Mouse (Mus musculus) layer of hippocampus, adult 18-20 months (tissue): Measurements from ENCODE around the gene Shld2. TPM values are rescaled to one million over a fixed set of nuclear protein-coding genes. Genes with fewer than 3 reads are reported as not detected.
"Not testable (repeated sequence)": the region's sequence is repeated elsewhere in the genome, so short reads cannot be mapped to it uniquely, and the experiment has no call there.

ENCODE experiments used
- DNase-seq, 2 experiments: peaks; one replicate each; pipeline ENCODE4 v3.0.0; 2022; ENCODE audit warnings: low spot score in 2 of 2
- total RNA-seq, 2 experiments: library from RNA; stranded (reverse); gene quantifications; 2 replicates each; pipeline ENCODE4 v1.2.3; 2021

Shld2 gene
- total RNA-seq, 2 experiments from 2014 or later, result 12.2 to 13.4 TPM

GRCm38 (mm10) chr14:34323576-34324085 lies 13.3 kb upstream of the Shld2 start:
- no peak for DNase-seq

GRCm38 (mm10) chr14:34318113-34318512 lies 7.8 kb upstream of the Shld2 start:
- no peak for DNase-seq

GRCm38 (mm10) chr14:34317431-34317830 lies 7.1 kb upstream of the Shld2 start:
- no peak for DNase-seq

GRCm38 (mm10) chr14:34316346-34316745 lies 6.1 kb upstream of the Shld2 start:
- DNase-seq, result no peak

- no peak for DNase-seq
These were observed 4.5 kb upstream of the Shld2 start for GRCm38 (mm10) chr14:34314796-34315195.

GRCm38 (mm10) chr14:34314383-34314782 lies 4.1 kb upstream of the Shld2 start:
- DNase-seq, result not testable (repeated sequence)

- no peak for DNase-seq
These were observed 3.3 kb upstream of the Shld2 start for GRCm38 (mm10) chr14:34313612-34314011.

- no peak for DNase-seq
These were observed 2.2 kb upstream of the Shld2 start for GRCm38 (mm10) chr14:34312339-34313048.

GRCm38 (mm10) chr14:34311691-34312090 lies 1.4 kb upstream of the Shld2 start:
- peak in 1 of 2 experiments; percentile 17 for DNase-seq

- peak in 1 of 2 experiments; percentile 41 for DNase-seq
These were observed 833 bp upstream of the Shld2 start for GRCm38 (mm10) chr14:34311021-34311631.

GRCm38 (mm10) chr14:34309907-34310233 lies 423 bp downstream of the Shld2 start:
- no peak for DNase-seq

- no peak for DNase-seq
These were observed 1.0 kb downstream of the Shld2 start for GRCm38 (mm10) chr14:34309266-34309665.

- no peak for DNase-seq
These were observed 7.0 kb downstream of the Shld2 start for GRCm38 (mm10) chr14:34303265-34303680.

- no peak for DNase-seq
These were observed 7.5 kb downstream of the Shld2 start for GRCm38 (mm10) chr14:34302681-34303242.

- no peak for DNase-seq
These were observed 11.2 kb downstream of the Shld2 start for GRCm38 (mm10) chr14:34298871-34299700.

GRCm38 (mm10) chr14:34297634-34298033 lies 12.7 kb downstream of the Shld2 start:
- no peak for DNase-seq

- DNase-seq, result no peak
These were observed 13.3 kb downstream of the Shld2 start for GRCm38 (mm10) chr14:34297038-34297437.

- no peak for DNase-seq
These were observed 13.9 kb downstream of the Shld2 start for GRCm38 (mm10) chr14:34296350-34296749.

- DNase-seq, result no peak
These were observed 16.7 kb downstream of the Shld2 start for GRCm38 (mm10) chr14:34293641-34294040.

- no peak for DNase-seq
These were observed 20.1 kb downstream of the Shld2 start for GRCm38 (mm10) chr14:34290229-34290628.

- no peak for DNase-seq
These were observed 20.9 kb downstream of the Shld2 start for GRCm38 (mm10) chr14:34289259-34290015.
